Mouse (Mus musculus): Measurements from ENCODE around the gene Srgap1.
"Not testable (repeated sequence)": the region's sequence is repeated elsewhere in the genome, so short reads cannot be mapped to it uniquely, and the experiment has no call there.

Srgap1 gene

DNA sequence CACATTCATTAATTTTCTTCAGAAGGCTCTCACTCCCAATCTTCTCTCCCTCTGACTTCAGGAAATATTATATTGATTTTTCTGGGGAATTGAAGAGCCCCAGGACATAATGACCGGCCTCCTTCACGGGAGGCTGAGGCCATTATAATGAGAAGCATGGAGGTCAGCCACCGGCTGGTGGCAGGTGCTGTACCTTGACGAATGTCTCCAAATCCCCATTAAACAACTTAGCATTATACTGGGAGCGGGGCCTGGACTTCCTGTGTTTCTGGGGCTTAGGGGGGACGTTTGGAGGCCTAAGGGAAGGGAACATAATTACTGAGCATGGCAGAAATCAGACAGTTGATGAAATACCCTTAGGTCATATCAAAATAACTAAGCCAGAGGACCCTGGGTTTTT is 218.1 kb downstream of the Srgap1 start:
- no peak for DNase-seq (ENCODE audit: low read depth, low spot score)

DNA sequence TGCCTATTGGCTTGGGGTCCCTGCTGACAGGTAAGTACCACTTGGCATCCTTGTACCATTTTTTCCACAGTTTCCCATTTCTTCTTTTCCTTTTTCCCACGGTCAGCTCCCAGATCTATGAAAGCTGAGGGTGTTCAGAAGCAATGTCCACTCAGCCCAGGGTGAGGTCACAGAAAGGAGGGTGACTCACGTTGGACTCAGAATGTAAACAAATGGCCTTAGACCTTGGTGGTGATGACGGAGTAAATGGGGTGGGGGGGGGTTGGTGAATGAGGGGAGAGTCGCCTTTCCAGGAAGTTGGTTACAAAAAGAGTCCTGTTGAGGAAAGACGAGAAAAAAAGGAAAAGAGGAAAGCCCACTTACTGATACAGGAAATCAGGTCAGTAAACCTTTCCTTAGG is 224.4 kb downstream of the Srgap1 start:
- no peak for DNase-seq (ENCODE audit: low read depth, low spot score)

DNA sequence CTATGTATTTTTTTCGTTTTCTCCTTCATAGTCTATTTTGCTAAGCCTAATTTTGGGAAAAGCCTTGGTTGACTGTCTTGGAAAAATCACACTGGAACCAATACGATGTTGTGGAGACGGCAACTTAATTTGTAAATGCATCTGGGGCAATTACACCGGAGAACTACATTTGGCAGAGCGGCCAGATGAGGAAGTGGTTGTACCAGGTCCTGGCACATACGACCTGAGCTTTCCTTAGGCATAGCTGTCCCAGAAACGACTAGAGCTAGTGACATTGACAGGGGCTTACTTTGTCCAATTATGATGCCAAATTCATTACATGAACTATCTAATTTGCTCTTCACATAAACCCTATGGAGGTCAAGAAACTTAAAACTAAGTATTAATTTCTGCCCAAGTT is 226.3 kb downstream of the Srgap1 start:
- DNase-seq (ENCODE audit: low read depth, low spot score) = no peak

DNA sequence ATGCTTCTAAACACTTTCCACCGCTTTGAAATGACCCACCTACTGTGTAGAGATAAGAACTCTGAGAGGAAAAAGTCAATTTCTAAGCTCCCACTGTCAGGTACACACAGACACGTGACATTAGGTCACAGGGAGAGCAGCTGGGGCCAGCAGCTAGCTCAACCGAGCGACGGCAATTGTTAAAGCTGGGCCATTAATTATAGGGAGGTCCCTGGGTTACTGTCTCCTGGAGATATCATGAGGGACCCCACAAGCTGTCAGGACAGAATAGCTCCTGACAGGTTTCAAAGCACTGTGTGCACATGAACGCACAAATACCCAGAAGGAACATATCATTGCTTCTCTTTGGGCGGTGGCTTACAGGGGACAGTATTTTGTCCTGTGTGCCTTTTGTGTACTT is 229.1 kb downstream of the Srgap1 start:
- DNase-seq (ENCODE audit: low read depth, low spot score) = no peak

DNA sequence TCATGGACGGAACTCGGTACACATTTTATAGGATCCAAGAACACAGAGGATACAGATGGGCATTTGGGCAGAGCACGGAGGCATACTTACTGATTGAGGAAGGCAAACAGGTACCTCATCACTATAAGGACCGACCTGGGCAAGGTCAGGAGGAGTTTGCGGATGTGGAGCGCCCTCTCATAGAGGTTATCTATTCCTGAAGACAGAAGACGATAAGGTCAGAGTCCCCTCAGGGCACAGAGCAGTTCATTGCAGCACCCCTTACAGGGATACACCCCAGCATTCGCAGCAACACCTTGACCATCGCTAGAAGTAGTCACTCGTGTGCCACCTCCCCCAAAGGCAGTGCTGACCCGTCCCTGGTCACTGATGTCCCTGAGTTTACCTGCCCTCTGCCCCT is 239.3 kb downstream of the Srgap1 start:
- no peak for DNase-seq (ENCODE audit: low read depth, low spot score)

DNA sequence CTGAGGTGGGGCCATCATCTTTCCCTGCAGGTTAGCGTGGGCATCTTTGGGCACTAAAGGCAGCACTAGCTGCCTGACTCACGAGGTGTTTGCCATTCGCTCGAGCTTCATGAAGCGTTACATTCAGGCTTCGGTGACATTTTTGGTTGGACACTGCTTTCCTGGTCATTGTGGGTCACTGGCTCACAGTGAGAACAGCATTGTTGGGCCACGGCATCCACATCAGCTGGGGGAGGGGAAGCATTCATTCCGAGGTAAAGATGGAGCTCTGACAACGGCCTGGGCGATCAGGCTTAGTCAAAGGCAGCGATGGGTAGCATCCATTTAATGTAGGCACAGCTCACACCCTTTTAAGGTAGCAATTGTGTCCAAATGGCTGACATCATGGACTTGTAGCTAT is 240.3 kb downstream of the Srgap1 start:
- DNase-seq (ENCODE audit: low read depth, low spot score) = no peak

DNA sequence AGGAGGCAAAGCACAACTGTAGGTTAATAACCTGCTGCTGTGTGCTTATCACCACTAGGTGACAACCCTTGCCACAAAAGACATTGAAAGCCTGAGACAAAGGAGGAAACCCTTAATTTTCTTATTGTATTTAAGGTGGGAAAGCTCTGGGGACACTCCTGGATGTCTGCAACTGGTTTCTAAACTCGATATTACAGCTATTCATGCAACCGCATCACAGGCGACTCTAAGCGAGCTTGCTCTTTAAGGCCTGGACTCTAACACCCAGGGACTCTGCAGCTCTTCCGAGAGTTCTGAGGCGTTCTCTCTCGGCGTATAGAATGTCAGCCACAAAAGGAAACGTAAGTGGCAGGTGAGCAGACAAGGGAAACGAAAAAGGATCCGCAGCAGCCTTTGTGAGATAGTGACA is 241.2 kb downstream of the Srgap1 start:
- no peak for DNase-seq (ENCODE audit: low read depth, low spot score)

DNA sequence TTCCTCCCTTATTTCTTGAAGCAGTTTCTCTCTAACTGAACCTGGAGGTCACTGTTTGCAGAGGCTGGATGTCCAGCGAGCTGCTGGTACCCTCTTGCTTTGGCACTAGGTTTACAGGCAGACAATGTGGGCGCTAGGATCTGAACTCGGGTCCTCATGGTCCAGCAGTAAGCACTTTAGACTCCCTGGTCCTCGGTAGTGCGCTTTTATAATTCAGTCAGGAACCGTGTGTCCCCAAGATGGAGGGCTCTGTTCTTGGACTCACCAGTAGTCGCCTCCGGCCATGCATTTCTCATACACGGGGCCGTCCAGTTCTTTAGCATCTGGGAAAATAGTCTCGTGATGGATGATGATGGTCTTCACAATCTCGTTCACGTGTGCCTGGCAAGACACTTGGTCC is 242.6 kb downstream of the Srgap1 start:
- no peak for DNase-seq (ENCODE audit: low read depth, low spot score)

DNA sequence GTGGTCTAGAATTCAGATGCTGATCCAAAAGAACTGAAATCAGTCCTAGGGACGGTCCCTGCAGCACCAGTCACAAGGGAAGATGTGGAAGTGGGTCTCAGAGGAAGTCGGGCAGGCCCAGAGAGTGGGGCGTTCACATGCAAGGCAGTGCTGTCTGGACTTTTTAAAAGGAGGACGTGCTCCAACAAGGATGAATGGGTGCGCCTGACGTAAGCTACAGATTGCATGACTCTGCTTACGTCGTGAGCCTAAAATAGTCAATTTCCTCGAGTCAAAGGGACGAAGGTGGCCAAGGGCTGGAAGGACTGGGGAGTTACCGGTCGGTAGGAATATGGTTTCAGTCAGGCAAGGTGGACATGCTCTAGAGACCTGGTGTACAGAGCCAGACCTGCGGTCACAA is 247.1 kb downstream of the Srgap1 start:
- DNase-seq (ENCODE audit: low read depth, low spot score) = no peak

DNA sequence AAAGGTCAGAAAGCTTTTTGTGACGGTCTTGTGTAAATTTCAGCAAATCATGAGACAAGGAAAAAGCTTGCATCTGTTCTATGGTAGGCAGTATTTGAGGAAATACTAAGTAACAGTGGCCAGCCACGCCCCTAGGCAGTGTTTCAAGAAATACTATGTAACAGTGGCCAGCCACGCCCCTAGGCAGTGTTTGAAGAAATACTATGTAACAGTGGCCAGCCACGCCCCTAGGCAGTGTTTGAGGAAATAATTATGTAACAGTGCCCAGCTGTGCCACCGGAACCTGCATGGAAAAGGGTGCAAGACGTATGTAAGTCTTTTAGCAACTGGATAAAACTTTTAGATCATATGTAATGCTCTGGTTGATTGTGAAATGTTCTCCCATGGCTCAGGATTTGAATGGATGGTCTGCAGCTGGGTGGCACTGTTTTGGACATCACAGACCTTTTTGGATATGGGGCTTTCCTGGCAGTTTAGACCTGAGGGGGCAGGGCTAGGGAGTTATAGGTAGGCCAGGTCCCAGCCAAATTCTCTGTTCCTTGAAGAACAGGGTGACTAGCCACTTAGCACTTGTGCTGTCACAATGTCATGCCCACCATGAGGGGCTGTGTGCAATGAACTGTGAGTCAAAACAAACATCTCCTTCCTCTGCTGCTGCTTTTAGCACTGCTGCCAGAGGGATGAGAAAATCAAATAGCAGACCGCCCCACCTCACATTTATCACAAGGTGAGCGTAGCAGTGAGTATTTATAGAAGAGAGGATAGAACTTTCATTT is 250.9 kb downstream of the Srgap1 start:
- peak; percentile 10 for DNase-seq (ENCODE audit: low read depth, low spot score)

DNA sequence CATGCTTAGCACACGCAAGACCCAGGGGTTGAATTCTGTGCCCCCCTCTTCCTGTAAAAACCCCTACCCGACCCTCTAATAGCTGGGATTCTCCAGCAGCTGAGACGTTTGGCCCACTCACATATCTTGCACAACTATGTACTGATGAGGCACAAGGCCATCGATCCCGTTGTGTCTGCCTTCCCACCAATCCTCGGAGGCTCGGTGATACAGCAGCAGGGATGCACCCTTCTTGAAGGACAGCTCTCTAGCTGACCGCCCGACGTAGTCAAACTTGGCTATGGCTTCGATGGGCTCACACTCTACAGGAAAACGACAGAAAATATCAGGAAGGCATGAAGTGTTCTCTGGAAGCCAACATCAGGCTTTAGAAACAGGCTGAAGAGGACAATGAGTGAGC is 252.6 kb downstream of the Srgap1 start:
- DNase-seq (ENCODE audit: low read depth, low spot score) = no peak

DNA sequence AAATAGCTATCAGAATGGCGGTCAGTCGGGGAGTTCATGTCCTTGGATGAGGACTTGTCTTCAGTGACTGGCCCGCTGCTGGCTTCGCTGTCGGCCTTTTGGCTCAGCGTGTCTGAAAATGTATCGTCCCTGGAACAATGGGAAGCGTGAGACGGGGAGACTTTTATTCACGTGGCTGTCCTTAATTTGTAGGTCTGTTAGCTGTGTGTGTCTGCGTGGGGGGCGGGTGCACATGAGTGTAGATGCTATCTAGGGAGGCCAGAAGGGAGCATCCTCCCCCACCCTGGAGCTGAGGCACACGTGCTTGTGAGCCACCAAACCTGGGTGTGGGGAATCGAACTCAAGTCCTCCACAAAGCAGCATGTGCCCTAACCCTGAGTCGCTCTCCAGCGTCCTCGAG is 254.5 kb downstream of the Srgap1 start:
- no peak for DNase-seq (ENCODE audit: low read depth, low spot score)

DNA sequence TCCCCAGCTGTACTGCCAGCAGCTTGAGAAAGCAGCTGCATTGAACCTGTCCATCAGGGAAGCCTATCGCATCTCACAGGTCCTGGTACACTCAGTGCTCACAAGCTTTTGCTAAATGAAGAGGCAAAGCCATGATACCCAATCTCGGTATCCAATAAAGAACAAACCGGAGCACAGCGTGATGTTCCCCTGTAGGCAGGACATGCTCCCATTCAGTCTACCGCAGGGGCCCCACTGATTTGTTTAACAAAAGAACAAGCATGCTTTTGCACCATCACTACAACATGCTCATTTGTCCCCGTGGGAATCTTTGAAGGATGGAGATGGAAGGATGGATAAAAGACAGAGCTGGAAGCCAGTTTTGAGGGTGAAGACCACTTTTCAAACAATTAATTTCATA is 257.0 kb downstream of the Srgap1 start:
- DNase-seq (ENCODE audit: low read depth, low spot score) = no peak

DNA sequence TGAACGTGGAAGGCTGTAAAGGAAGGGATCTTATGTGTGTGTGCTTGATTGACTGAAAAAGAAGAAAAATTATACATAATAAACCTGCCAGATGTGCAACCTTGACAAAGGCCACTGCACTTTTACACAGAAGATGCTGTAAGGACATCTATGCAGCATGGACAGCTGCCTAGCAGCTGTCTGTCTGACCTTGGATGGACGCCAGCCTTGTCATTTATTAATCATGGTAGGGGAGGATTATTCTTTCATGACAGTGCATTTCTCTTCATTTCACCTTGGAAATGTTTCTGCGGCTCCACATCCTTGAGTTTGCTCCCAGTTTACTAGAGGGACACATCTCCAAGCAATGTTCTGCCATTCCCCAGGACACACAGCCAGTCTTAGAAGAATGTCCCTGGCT is 258.6 kb downstream of the Srgap1 start:
- no peak for DNase-seq (ENCODE audit: low read depth, low spot score)

DNA sequence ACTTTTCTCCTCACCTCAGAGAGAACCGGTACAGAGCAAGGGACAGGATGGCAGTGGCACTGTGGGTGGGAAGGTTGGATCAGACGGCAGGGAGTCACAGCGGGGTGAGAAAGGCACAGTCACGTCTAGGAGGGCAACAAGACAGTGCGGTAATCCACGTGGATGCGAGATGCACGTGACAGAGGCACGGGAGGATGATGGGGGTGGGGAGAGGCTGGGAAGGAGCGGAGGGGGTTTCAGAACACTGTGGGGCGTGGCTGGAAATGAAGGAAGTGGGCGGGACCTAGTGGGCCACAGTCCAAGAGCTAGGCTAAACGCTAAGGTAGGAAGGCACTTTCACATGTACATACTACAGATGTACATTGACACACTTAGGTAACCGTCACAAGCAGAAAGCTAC is 266.0 kb downstream of the Srgap1 start:
- DNase-seq (ENCODE audit: low read depth, low spot score) = no peak

DNA sequence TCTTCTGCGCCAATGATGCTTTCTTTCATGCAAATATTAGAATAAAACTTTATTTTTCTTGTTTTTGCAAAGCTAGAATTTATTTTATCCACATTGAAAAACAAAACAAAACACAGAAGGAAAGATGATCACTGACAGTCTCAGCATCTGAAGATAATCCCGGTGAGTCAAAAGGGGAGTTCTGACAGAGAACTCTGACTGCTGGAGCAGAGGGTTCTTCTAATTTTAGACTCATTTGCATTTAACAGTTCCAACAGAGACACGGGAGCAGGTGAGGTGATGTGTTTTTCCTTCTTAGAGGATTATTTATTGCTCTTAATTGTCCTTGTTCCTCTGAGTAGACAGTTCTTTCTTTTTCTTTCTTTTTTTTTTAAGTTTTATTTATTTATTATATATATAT is 271.1 kb downstream of the Srgap1 start:
- no peak for DNase-seq (ENCODE audit: low read depth, low spot score)

DNA sequence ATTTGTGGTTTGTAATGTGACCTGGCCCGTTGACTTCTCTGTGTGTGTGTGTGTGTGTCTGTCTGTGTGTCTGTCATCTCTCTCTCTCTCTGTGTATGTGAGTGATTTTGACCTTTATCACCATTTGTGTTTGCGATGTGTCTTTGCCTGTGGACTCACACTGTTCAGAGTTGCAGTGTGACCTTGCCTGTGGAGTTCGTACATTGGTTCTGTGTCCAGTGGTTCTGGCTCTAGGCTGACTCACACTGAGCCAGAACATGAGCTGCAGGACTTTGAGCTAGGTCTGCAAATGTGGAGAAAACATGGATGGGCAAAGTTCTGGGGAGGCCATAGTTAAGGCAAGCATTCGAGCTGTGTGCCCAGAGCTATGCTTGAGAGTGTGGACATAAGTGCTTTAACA is 273.3 kb downstream of the Srgap1 start:
- DNase-seq (ENCODE audit: low read depth, low spot score) = no peak

DNA sequence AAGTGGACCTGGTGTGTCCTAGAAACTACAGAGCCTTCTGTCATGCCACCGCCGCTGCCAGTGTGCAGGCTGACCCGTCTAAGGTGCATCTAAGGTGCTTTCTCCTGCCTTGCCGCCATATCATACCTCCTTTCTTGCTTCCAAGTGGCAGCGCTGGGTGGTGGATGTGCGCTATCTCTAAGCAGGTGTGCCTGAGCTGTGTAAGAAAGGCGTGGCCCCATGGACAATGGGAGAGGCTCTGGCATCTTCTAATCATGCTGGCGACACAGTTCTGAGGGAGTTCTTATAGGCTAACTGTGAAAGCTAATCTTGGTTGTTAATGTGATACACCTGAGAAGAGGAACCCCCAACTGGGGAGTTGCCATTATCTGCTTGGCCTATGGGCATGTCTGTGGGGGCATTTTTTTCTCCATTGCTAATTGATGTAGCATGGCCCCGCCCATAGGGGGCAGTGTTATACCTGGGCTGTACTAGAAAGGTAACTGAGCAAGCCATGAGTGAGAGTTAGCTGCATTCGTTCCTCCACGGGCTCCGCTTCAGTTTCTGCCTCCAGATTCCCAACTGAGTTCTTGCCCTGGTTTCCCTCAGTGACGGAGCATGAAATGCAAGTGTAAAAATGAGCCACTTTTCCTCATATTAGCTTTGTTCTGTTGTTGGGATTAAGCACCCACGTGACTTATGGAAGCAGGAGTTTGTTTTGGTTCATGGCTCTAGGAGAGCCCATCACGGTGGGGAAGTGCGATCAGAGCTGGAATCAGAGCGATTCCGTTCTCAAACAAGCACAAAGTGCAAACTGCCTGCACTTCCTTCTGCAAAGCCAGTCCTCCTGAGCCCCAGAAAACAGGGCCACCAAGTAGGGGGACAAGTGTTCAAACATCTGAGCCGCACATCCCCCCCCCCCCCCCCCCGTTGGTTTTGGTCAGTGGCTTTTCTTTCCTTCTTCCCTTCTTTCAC is 276.2 kb downstream of the Srgap1 start:
- DNase-seq (ENCODE audit: low read depth, low spot score) = no peak

DNA sequence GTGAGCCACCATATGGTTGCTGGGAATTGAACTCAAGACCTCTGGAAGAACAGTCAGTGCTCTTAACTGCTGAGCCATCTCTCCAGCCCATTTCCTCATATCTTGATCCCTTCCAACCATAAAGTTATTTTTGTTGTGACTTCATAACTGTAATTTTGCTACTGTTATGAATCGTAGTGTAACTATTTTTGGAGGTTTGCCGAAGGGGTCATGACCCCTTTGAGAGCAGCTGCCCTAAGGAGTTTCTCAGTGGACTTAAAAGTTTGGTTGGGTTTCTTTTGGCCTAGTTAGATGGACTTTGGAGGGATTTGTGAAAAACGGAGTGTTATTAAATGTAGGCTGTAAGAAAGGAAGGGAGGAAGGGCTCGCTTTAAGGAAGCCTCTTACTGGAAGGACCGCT is 277.4 kb downstream of the Srgap1 start:
- no peak for DNase-seq (ENCODE audit: low read depth, low spot score)

DNA sequence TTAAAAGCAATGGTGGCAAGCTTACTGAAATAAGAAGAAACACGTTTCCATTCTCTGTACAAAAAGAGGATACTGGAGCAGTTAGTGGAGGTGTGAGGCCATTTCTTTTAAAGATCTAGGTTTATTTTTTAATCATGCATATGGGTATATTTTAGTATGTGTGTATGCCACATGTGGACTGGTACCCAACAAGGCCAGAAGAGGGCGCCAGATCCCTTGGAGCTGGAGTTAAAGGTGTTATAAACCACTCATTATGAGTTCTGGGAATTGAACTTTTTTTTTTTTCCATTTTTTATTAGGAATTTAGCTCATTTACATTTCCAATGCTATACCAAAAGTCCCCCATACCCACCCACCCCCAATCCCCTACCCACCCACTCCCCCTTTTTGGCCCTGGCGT is 279.8 kb downstream of the Srgap1 start:
- DNase-seq (ENCODE audit: low read depth, low spot score) = not testable (repeated sequence)

DNA sequence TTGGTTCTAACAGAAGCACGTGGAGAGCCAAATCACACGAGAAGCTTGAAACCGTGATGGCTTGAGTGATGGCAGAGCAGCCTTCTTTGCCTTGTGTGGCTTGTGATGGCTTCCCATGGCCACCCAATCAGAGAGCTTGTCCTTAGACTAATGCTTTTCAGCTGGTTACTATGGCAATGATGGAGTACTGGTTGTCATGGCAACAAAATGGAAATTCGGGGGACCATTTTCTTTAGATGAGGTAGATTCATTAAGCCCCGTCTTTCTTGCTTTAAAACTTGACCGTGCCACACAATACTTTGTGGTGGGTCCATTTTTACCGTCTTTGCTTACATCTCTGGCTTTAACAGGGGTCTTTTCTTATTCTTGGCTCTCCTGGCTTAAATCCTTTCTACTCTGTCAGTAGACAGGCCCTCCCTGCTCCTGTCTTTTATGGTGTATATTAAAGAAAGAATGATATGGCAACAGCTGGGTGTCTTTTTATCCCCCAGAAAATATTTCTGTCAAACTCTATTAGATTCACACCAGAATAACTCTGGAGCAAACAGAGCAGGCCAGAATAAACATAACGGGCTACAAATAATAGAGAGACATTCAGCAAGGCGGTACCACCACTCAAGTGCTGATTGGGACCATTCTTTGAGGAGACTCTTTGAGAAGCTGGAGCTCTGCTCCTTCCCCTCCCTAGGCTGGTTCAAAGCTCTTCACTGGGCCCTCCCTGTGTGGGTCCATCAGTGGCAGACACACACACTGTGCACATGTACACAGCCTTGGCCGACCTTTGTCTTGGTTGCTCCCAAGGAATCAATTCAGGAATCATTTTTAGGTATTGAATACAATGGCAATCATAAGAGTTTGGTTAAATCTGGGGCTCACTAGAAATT is 281.7 kb downstream of the Srgap1 start:
- DNase-seq (ENCODE audit: low read depth, low spot score) = no peak

All from skeletal muscle tissue, adult 2 months (tissue).